Mouse (Mus musculus) brain, embryonic 14.5 days (tissue): ENCODE data around the gene Gm17606.

Experiments
- CTCF ChIP-seq: fragments of 200-500 bp; IDR thresholded peaks from 2 replicates; pipeline ENCODE4 v1.5.1; 2012; ENCODE audit warnings: inconsistent platforms, mild to moderate bottlenecking, moderate library complexity, borderline replicate concordance; ENCODE audit not compliant: insufficient read depth, insufficient read length; ENCODE audit errors: extremely low read depth
- POLR2A ChIP-seq: fragments of 200-500 bp; IDR thresholded peaks from 2 replicates; pipeline ENCODE4 v1.6.1; 2012; ENCODE audit warnings: mild to moderate bottlenecking, inconsistent platforms, borderline replicate concordance; ENCODE audit not compliant: poor library complexity, insufficient read depth, insufficient read length, severe bottlenecking; ENCODE audit errors: extremely low read depth

- TF ChIP-seq CTCF (no peak), POLR2A (no peak)
These were observed 44.7 kb downstream of the Gm17606 start for GRCm38 (mm10) chr14:54685471-54685870.
